Mouse (Mus musculus): ENCODE measurements at regions not wholly inside any gene's neighbourhood (a gene's known extent, or its start where the extent isn't known, plus 50 kb on each side); places are given as distances from the start of the nearest gene placed in this dataset.

- peak; percentile 54 for DNase-seq (ENCODE audit: low spot score)
These were observed 137.9 kb downstream of the Barhl2 start for GRCm38 (mm10) chr5:106320039-106320438.

DNA sequence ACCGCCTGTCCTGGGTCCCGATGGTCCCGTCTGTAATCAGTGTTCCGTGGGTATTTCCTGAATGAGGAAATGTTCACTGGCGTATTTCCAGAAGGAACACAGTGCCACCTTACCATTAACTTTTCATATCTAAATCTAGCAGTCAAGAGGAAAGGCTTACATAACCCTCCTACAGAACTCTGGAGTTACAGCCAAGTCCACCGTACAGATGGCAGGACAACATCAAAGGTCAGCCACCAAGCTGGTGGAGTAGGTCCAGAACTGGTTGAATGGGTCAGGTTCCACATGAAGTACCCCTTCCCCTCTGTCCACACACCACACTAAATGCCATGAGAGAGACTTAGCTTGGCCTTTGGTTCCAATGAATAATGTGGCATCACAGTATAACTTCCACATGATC is 139.7 kb downstream of the Barhl2 start:
- DNase-seq (ENCODE audit: low spot score), result no peak

GRCm38 (mm10) chr5:106313874-106314273 is 144.1 kb downstream of the Barhl2 start:
- DNase-seq (ENCODE audit: low spot score), result no peak

GRCm38 (mm10) chr5:106301372-106301771 is 156.6 kb downstream of the Barhl2 start:
- DNase-seq (ENCODE audit: low spot score), result no peak

GRCm38 (mm10) chr5:106296721-106297120 is 161.2 kb downstream of the Barhl2 start:
- DNase-seq (ENCODE audit: low spot score), result peak; percentile 72

GRCm38 (mm10) chr5:106295993-106296392 is 162.0 kb downstream of the Barhl2 start:
- no peak for DNase-seq (ENCODE audit: low spot score)

- peak; percentile 58 for DNase-seq (ENCODE audit: low spot score)
These were observed 162.4 kb downstream of the Barhl2 start for GRCm38 (mm10) chr5:106295538-106295937.

- DNase-seq (ENCODE audit: low spot score), result no peak
These were observed 165.4 kb downstream of the Barhl2 start for GRCm38 (mm10) chr5:106292387-106293229.

- DNase-seq (ENCODE audit: low spot score), result peak; percentile 24
These were observed 172.8 kb downstream of the Barhl2 start for GRCm38 (mm10) chr5:106285152-106285551.

GRCm38 (mm10) chr5:106284731-106285130 is 173.2 kb downstream of the Barhl2 start:
- DNase-seq (ENCODE audit: low spot score), result no peak

DNA sequence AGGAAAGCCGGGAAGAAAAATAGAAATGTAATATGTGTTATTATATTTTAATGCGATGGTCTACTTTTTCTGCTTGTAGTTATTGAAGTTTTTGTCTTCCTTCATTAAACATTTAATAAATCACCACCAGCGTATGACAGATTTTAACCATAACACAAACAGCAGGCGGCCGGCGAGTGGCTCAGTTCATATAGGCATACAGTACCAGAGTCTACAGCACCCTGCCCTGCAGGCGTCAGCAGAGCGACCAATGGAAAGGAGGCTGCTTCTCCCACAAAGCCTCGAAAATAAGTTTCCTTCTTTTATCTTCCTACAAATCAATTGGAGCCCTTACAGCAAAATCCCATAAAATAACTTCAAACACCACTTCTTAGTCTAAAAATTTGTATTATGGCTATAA is 175.3 kb downstream of the Barhl2 start:
- no peak for DNase-seq (ENCODE audit: low spot score)

- no peak for DNase-seq (ENCODE audit: low spot score)
These were observed 180.2 kb downstream of the Barhl2 start for GRCm38 (mm10) chr5:106277786-106278185.

- DNase-seq (ENCODE audit: low spot score), result no peak
These were observed 180.7 kb downstream of the Barhl2 start for GRCm38 (mm10) chr5:106277231-106277630.

- peak; percentile 32 for DNase-seq (ENCODE audit: low spot score)
These were observed 181.8 kb downstream of the Barhl2 start for GRCm38 (mm10) chr5:106276186-106276585.

GRCm38 (mm10) chr5:106274617-106275016 is 183.3 kb downstream of the Barhl2 start:
- peak; percentile 67 for DNase-seq (ENCODE audit: low spot score)

DNA sequence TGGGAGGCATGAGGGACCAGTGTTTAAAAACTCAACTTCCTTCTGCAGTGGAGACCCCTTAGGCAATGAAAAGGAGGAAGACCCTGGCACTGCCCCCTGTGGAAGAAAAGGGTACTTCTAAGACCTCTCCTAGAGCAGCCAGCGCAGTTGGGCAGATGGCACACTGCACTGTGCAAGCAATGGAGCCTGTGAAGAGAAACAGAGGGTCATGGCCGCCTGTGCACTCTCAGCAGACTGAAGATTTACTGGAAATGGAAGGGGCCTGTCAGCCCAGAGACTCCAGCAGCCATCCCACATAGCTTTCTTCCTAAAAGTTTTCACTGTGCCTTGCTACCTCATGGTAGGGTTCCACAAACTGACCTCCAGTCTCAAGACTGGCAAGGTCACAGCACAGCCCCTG is 193.4 kb downstream of the Barhl2 start:
- DNase-seq (ENCODE audit: low spot score), result no peak

- no peak for DNase-seq (ENCODE audit: low spot score)
These were observed 200.8 kb downstream of the Barhl2 start for GRCm38 (mm10) chr5:106257179-106257578.

DNA sequence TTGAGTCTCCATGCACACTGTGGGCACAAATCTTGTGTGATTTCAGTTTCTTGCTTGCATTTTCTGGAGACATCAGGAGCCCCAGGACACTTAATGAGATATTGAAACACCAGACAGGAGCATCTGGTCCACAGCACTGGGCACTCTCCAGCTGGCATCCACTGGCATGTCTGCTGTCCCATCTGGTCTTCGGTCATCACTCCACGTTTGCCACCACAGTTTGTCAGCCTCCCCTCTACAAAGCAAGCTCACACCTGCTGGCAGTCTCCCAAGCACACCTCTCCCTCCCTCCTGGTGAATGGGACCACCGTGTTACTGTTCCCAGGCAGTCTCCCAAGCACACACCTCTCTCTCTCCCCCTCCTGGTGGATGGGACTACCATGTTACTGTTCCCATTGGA is 228.8 kb downstream of the Barhl2 start:
- DNase-seq (ENCODE audit: low spot score), result no peak

DNA sequence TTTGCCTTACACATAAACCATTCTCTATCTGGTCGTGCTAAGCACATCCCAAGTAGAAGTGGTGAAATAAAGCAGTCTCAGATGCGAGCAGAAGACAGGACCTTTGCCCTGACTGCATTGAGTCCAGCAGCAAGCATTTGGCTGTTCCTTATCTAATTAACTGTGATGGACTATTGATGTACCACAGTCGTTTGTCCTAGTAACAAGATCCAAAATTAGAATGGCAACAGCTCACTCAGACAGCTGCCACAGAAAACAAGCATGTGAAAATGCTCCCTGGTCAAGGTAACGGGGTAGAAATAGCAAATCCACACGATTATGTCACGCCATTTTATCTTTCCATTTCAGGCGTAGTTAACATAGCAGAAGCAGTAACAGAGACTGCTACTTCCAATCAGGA is 233.8 kb downstream of the Barhl2 start:
- no peak for DNase-seq (ENCODE audit: low spot score)

- DNase-seq (ENCODE audit: low spot score), result no peak
These were observed 248.4 kb downstream of the Barhl2 start for GRCm38 (mm10) chr5:106209543-106209942.

GRCm38 (mm10) chr5:106207706-106208105 is 250.3 kb downstream of the Barhl2 start:
- DNase-seq (ENCODE audit: low spot score), result no peak

GRCm38 (mm10) chr5:106205724-106206123 is 252.2 kb downstream of the Barhl2 start:
- peak; percentile 51 for DNase-seq (ENCODE audit: low spot score)

DNA sequence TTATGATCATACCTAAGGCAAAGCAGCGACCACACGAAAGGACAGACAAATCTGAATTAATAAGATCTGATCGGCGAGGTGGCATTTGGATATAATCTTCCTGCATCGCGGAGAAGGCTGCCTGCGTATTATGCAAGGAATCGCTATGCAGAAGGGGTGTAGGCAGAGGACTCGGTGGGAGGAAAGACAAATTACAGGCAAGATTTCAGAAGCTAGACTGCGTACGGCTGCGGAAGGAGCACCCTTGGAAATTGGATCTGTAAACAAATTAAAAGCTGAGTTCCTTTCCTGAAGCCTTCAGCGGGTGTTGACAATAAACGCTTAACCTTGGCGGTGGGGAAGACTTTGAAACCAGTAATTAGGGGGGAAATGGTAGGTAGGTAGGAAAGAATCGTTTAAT is 257.3 kb downstream of the Barhl2 start:
- DNase-seq (ENCODE audit: low spot score), result no peak

DNA sequence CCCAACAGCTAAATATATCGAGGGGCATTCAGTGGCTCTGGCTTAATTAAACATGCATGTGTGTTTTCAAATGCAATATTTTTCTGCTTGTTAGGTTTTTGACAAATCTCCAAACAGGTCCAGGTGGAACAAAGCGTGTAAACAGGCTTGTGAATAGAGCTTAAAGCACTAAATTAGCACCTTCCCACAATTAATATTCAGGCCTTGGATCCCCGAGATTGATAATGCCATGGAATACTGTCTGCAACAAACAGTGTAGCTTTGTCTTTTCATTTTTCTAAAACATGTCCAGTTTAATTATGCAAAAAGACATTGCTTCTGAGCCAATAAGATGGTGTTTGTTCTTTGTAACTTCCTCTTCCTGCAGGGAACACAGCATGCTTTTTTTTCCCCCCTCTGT is 258.9 kb downstream of the Barhl2 start:
- no peak for DNase-seq (ENCODE audit: low spot score)

Data from embryo, embryonic 10 days (tissue).